Mouse (Mus musculus) heart, adult 9 months (tissue): ENCODE results near the gene Bcam.

ENCODE experiments used
- DNase-seq, 2 experiments: peaks; one replicate each; pipeline ENCODE4 v3.0.0; 2022; ENCODE audit warnings: low spot score in 2 of 2

The Bcam gene

GRCm38 (mm10) chr7:19726541-19726940 lies 44.3 kb downstream of the Bcam start:
- no peak for DNase-seq

DNA sequence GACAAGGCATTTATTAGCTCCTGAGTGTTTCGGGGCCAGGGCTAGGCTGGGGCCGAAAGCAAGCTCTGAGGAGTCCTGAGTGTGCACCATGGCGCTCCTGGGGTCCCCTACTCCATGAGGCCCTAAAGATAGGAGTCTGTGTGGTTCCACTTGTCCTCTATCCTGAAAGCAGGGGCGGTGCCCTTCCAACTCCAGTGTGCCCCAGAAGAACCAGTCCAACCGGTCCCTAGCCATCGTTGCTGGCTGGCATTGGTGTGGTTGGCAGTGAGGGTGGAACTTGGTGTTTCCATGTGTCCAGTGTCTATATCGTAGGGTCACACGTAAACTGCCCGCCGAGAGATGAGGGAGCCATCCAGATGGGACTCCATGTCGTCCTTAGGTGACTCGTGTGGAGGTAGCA lies 46.6 kb downstream of the Bcam start:
- no peak for DNase-seq

- peak; percentile 79 to 84 for DNase-seq
Observed at GRCm38 (mm10) chr7:19722754-19723195, 48.0 kb downstream of the Bcam start.

DNA sequence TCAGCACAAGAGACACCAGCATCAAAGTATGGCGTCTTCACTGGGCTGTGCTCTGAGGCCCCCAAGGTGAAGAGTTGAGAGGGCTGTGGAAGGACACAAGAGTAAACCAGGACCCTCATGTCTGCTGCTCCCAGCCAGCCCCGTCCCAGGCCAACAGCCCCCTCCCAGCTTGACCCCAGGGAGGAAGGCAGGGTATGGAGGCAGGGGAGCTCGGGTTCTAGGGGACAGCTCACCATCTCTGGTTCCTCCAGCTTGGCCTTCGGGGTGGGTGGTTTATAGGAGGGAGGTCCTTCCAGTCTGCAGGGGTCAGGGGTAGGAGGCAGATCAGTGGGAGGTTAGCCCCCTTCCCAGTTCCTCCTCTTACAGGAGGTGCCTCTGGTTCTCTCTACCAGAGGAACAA lies 51.6 kb downstream of the Bcam start:
- DNase-seq = no peak

DNA sequence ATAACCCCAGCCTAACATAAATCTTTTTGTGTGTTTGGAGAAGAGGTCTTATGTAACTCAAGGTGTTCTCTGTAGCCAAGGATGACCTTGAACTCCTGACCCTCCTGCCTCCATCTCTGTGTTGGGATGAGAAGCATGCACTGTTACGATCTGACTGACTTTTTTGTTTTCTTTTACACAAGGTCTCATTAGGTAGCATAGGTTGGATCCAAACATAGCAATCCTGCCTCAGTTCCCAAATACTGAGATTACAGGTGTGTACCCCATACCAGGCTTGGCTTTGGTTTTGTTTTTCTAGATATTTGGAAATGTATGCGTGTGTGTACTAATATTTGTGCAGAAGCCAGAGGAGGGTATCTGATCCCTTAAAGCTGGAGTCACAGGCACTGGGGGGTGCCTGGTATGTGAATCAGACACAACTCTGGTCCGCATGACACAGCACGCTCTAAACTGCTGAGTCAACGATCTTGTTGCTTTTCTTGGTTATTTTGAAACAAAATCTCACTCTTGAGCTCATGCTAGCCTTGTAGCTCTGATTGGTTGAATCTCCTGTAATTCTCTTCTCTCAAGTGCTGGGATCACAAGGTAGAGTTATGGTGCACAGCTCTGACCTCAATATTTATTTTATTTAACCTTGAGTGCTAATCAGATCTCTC lies 52.4 kb downstream of the Bcam start:
- DNase-seq = no peak

DNA sequence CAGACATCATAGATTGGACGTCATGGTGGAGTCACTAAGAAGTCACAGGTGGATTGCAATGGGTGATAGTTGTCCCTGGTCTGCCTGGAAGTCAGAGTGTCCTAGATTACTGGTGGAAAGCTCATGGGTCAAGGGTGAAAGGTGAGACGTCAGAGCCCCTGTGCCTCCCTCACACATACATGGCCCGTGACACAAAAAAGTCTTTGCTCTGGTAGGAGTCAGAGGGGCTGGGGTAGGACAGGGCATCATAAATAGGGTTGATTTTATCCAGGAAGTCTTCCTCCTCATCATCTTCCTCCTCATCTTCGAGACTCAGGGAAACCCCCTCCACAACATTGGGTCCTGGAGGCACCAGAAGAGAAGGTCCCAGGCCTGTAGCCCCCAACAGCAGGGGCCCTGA lies 53.5 kb downstream of the Bcam start:
- DNase-seq = no peak

- no peak for DNase-seq
Observed at GRCm38 (mm10) chr7:19716822-19717221, 54.0 kb downstream of the Bcam start.

DNA sequence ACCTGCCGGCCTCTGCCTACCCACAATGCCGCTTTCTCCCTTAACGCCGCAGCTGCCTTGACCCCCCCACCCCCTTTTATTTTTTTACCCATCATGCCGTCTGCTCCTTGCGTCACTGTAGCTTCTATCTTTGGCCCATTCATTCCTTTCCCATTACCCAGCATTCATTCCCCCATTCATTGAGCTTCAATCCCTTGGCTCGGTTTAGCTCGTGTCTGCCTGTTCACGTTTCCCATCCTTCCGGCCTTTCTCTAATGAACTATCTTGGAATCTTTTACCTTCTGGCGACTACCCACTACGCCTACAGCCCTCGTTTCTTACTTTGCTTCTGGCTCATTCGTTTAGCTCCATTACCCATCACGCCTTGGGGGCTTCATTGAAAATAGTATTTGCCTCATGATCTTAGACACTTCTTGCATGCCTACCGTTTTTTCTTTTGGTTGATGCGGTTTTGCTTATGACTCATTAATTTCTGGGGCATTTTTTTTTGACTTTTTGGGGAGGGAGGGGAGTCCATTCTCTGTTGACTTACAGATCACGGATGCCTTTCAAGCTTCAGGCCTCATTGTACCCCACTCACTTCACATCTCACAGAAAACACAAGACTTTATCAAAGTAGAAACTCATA lies 54.6 kb downstream of the Bcam start:
- DNase-seq = no peak

DNA sequence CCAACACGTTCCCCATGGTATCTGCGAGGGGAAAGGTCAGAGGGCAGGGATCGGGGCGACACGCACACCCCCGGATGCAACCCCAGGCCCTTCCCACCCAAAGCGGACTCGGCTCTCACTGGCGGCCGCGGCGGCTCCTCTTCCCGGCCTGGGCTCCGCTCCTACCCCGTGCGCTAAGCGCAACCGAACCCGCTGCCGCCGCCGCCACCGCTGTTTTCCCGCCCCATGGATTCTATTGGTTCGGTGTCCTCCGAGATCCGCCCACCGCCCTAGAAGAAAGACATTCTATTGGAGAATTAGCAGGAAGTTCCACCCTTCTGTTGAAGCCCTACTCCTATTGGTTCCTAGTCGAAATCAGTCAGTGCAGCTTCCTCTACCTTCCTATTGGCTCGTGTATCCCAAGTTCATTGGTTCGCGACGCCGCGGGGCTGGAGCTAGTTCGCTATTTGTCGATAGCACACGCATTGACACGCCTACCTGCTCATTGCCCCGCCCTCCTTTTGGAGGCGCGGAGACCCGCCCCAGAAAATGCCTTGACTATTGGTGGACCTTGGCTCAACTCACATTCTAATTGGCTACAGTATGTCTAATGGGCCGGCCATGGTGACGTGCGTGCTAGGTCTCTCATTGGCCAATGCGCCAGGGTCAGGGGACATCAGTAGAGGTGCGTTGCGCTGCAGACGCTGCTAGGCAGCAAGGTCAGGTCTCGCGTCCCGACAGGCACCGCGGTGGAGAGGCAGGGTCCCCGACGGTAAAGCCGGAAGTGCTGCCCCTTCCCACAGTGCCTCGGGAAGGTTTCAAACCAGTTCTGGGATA lies 55.4 kb downstream of the Bcam start, which contains the start of gene Tomm40:
TSS of gene Tomm40 (minus strand) at position 200 of the 816 bp plus-strand sequence.
- peak; percentile 100 for DNase-seq

GRCm38 (mm10) chr7:19714836-19715235 lies 56.0 kb downstream of the Bcam start:
- no peak for DNase-seq

DNA sequence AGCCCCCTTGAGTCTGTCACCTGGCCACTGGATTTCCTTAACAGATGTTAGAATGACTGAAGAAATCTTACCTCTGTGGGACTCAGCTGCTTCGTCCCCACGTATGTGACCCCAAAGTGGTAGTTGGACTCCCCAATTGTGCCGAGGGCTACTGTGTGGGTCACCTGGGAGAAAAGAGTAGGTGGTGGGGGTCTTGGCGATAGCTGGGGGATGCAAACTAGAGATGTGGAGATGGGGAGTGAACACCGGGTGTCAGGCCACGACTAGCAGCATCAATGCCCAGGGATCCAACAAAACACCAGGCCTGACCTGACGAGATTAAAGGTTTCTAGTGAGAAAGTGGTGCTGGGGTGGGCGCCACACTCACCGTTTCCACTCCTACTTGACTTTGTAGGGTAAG lies 57.2 kb downstream of the Bcam start:
- no peak for DNase-seq

GRCm38 (mm10) chr7:19713196-19713595 lies 57.6 kb downstream of the Bcam start:
- no peak for DNase-seq

GRCm38 (mm10) chr7:19712414-19712813 lies 58.4 kb downstream of the Bcam start:
- DNase-seq = no peak

DNA sequence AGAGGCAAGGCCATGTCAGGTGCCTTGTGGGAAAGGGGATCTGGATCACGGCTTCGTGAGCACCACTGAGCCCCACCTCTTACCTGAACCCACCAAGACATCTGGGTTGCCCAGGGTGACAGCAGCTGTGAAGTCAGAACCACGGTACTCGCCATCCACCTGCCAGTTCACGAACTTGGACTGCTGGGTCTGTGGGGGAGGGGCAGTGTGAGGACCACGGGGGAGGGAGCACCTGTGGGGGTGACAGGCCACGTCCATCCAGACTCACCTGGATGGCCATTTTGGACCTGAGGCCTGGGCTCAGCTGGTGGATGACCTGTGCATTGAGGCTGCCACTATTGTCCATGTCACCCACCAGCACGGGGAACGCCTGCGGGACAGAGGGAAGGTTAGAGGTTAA lies 60.2 kb downstream of the Bcam start:
- DNase-seq = no peak
